Mouse (Mus musculus): Measurements from ENCODE around the gene Plxdc1.

GRCm38 (mm10) chr11:97955915-97956314, 30.3 kb downstream of the Plxdc1 start:
- no peak for TF ChIP-seq CTCF (IDR thresholded peaks at IDR 0.05; ENCODE audit: control insufficient read depth, insufficient read depth, low read length)
- TF ChIP-seq POLR2A (IDR thresholded peaks at IDR 0.05; ENCODE audit: borderline replicate concordance, control insufficient read depth, low read depth, low read length): no peak
